Mouse (Mus musculus): ENCODE measurements around the gene Bckdk. TPM values are rescaled to one million over a fixed set of nuclear protein-coding genes. Genes with fewer than 3 reads are reported as not detected.

Gene Bckdk
- polyA plus RNA-seq, 1 experiment from 2014 or later = 120 TPM

DNA sequence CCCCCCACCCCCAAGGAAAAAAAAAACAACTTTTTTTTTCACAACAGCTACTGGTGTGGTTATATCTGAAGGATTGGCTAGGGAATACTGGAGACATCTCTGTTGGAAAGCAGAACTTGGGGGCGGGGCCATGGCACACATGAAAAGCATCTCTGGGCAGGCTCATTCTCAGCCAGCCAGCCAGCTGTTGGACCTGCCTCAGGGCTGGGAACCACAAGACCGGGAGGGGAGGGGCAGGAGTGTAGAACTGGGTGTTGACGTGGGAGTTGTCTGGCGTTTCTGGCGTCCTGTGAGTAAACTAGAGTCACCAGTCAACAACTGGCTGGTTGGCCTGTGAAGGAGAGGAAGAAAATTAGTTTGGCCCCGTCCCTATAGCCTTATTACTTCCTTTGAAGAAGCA is 17.9 kb upstream of the Bckdk start:
- no peaks in the 10 kb centered on the region for H3K4me1 ChIP-seq (replicated peaks; ENCODE audit: insufficient read depth, low read length)
- no peak overlapping the region for H3K27ac ChIP-seq
- H3K9me3 ChIP-seq (replicated peaks; ENCODE audit: low read length) = no peaks in the 10 kb centered on the region
- TF ChIP-seq CTCF (IDR thresholded peaks at IDR 0.05; ENCODE audit: low read depth) = no peak
- ATAC-seq (replicated peaks; ENCODE audit: low FRiP score, low read depth) (no peak), DNase-seq (ENCODE audit: low spot score) (peak; percentile 21)
- no peak overlapping the region for H3K9ac ChIP-seq (ENCODE audit: low read depth, low read length)
- H3K36me3 ChIP-seq (ENCODE audit: insufficient read depth, low read length) = peaks cover 62% of the 10 kb centered on the region
- H3K27me3 ChIP-seq (ENCODE audit: insufficient read depth, low read length) = no peaks in the 10 kb centered on the region
- H3K4me2 ChIP-seq (ENCODE audit: low read length) = no peak overlapping the region
- WGBS = 56% methylated on average over 6 of the region's 6 CpGs
- no peak overlapping the region for H3K4me3 ChIP-seq (replicated peaks; ENCODE audit: low read depth, low read length)

DNA sequence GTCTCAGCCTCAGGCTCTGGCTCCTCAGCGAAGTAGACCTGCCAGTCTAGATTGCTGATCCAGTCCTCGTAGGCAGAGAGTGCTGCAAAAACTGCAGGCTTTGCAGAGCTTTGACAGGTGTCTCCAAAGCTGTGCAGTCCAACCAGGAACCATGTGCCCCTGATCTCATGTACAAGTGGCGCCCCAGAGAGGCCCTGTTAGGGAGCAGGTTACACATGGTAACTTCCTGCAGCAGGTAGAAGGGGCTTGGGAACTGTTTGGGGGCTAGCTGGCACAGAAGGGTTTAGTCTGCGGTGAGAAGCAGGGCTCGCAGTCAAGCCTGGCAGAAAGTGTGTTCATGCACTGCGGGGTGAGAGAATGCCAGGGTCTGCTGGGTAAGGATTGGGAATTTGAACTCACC is 17.3 kb upstream of the Bckdk start:
- Histone ChIP-seq H3K4me2 (ENCODE audit: low read length) (no peak overlapping the region), H3K27me3 (ENCODE audit: insufficient read depth, low read length) (no peaks in the 10 kb centered on the region), H3K36me3 (ENCODE audit: insufficient read depth, low read length) (peaks cover 56% of the 10 kb centered on the region), H3K27ac (no peak overlapping the region; the same call in 1 of the 2 replicates), H3K4me1 (replicated peaks; ENCODE audit: insufficient read depth, low read length) (no peaks in the 10 kb centered on the region), H3K9ac (ENCODE audit: low read depth, low read length) (no peak overlapping the region), H3K4me3 (replicated peaks; ENCODE audit: low read depth, low read length) (no peak overlapping the region), H3K9me3 (replicated peaks; ENCODE audit: low read length) (no peaks in the 10 kb centered on the region)
- ATAC-seq (replicated peaks; ENCODE audit: low FRiP score, low read depth) (no peak), DNase-seq (ENCODE audit: low spot score) (no peak)
- TF ChIP-seq CTCF (IDR thresholded peaks at IDR 0.05; ENCODE audit: low read depth) = no peak
- WGBS = 89% methylated on average over 6 of the region's 6 CpGs

DNA sequence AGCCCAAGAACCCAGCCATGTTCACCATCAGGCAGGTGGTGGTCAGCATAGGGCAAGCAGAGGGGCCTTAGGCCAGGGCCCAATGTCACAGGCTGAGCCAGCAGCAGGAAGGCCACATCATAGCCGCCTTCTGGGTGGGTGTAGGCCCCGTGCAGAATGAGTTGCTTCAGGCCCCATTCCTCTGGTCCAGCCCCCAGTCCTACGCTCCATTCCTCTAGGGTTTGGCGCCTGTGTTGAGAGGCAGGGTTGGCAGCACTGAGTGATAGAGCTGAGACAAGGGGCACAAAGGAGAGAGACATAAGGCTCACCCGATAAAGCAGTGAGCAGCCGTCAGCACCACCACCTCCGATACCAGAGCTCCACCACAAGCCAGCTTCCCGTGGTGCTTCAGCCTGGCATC is 16.7 kb upstream of the Bckdk start:
- no peak overlapping the region for H3K4me2 ChIP-seq (ENCODE audit: low read length)
- peaks cover 49% of the 10 kb centered on the region for H3K36me3 ChIP-seq (ENCODE audit: insufficient read depth, low read length)
- ATAC-seq (replicated peaks; ENCODE audit: low FRiP score, low read depth) (no peak), DNase-seq (ENCODE audit: low spot score) (no peak)
- H3K4me1 ChIP-seq (replicated peaks; ENCODE audit: insufficient read depth, low read length) = no peaks in the 10 kb centered on the region
- no peaks in the 10 kb centered on the region for H3K9me3 ChIP-seq (replicated peaks; ENCODE audit: low read length)
- 87% methylated on average over 8 of the region's 8 CpGs for WGBS
- H3K27me3 ChIP-seq (ENCODE audit: insufficient read depth, low read length) = no peaks in the 10 kb centered on the region
- no peak overlapping the region for H3K4me3 ChIP-seq (replicated peaks; ENCODE audit: low read depth, low read length)
- no peak overlapping the region for H3K9ac ChIP-seq (ENCODE audit: low read depth, low read length)
- no peak overlapping the region for H3K27ac ChIP-seq
- TF ChIP-seq CTCF (IDR thresholded peaks at IDR 0.05; ENCODE audit: low read depth) = no peak

DNA sequence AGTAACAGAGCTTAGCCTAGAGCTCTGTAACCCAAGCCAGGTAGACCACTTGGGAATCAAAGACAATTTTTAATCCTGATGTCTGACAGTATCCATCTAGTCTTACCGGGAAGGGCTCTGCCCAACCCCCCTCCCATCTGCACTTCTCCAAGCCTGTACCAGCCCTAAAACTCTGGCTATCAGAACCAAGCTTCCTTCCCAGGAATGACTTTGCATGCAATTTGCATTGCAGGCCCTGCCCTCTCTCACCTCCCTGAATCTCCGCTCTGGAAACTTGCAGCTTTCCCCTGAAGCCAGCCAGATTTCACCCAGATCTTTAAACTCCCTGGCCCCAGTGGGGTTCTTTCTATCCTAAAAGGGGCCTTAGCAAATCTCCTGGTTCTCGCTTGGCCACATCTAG is 16.1 kb upstream of the Bckdk start:
- no peak for TF ChIP-seq CTCF (IDR thresholded peaks at IDR 0.05; ENCODE audit: low read depth)
- H3K36me3 ChIP-seq (ENCODE audit: insufficient read depth, low read length) = peaks cover 48% of the 10 kb centered on the region
- H3K9ac ChIP-seq (ENCODE audit: low read depth, low read length) = no peak overlapping the region
- DNase-seq (ENCODE audit: low spot score) = no peak
- H3K4me1 ChIP-seq (replicated peaks; ENCODE audit: insufficient read depth, low read length) = no peaks in the 10 kb centered on the region
- H3K27ac ChIP-seq = no peak overlapping the region
- no peaks in the 10 kb centered on the region for H3K9me3 ChIP-seq (replicated peaks; ENCODE audit: low read length)
- H3K27me3 ChIP-seq (ENCODE audit: insufficient read depth, low read length) = no peaks in the 10 kb centered on the region
- WGBS = 82% methylated on average over 3 of the region's 3 CpGs
- no peak overlapping the region for H3K4me3 ChIP-seq (replicated peaks; ENCODE audit: low read depth, low read length)
- ATAC-seq (replicated peaks; ENCODE audit: low FRiP score, low read depth) = no peak
- H3K4me2 ChIP-seq (ENCODE audit: low read length) = no peak overlapping the region

DNA sequence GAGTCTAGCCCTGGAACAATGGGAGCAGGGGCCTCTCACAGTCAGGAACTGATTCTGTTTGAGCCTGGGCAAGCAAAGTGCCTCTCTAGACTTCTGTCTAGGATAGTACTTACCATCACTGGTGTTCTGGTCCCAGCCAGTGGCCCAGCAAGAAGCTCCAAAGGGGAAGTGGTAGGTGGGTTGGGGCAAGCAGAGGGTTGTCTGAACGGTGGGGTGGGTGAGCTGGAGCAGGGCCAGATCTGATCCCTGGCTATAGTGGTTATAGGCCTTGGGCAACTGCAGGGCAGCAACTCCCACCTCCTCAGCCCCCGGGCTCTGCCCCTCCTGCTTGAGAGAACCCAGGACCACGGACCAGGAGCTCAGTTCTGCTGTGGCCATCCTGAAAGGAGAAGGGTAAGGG is 15.1 kb upstream of the Bckdk start:
- Histone ChIP-seq H3K4me2 (ENCODE audit: low read length) (no peak overlapping the region), H3K4me1 (replicated peaks; ENCODE audit: insufficient read depth, low read length) (no peaks in the 10 kb centered on the region), H3K27me3 (ENCODE audit: insufficient read depth, low read length) (no peaks in the 10 kb centered on the region), H3K9ac (ENCODE audit: low read depth, low read length) (no peak overlapping the region), H3K27ac (no peak overlapping the region), H3K4me3 (replicated peaks; ENCODE audit: low read depth, low read length) (no peak overlapping the region), H3K36me3 (ENCODE audit: insufficient read depth, low read length) (peaks cover 42% of the 10 kb centered on the region), H3K9me3 (replicated peaks; ENCODE audit: low read length) (no peaks in the 10 kb centered on the region)
- 44% methylated on average over 3 of the region's 3 CpGs for WGBS
- no peak for TF ChIP-seq CTCF (IDR thresholded peaks at IDR 0.05; ENCODE audit: low read depth)
- no peak for DNase-seq (ENCODE audit: low spot score)
- ATAC-seq (replicated peaks; ENCODE audit: low FRiP score, low read depth) = no peak

DNA sequence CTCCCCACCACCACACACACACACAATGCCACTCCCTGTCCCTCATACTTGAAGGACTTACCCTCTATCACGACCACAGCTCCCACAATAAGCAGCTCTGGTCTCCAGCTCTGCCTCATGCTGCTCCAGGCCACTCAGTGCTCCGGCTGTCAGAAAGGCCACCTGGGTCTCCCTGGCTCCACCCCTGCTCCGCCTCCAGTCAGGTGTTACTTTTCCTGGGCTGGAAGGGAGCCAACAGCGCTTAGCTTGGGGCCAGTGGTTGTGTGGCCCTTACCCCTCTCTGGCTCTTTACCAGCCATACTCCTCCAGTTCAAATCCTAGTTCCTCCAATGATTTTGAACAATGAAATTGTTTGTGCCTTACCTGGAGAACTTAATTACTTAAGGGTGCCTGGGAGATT is 13.1 kb upstream of the Bckdk start, which contains the start of gene Prss53:
Prss53 (minus strand) TSS at position 173 of the 400 bp plus-strand sequence.
- peaks cover 11% of the 10 kb centered on the region; the same call in 1 of the 2 replicates for H3K4me1 ChIP-seq (replicated peaks; ENCODE audit: insufficient read depth, low read length)
- no peaks in the 10 kb centered on the region for H3K27me3 ChIP-seq (ENCODE audit: insufficient read depth, low read length)
- WGBS = 31% methylated on average over 4 of the region's 4 CpGs
- H3K27ac ChIP-seq = 0 out of 2 replicates have a peak within 1 kb of the TSS, but pooled peaks have one; percentile 19
- peaks cover 26% of the 10 kb centered on the region for H3K36me3 ChIP-seq (ENCODE audit: insufficient read depth, low read length)
- no peak within 1 kb of the TSS for H3K4me2 ChIP-seq (ENCODE audit: low read length)
- no peak within 1 kb of the TSS for H3K4me3 ChIP-seq (replicated peaks; ENCODE audit: low read depth, low read length)
- H3K9me3 ChIP-seq (replicated peaks; ENCODE audit: low read length) = no peaks in the 10 kb centered on the region
- TF ChIP-seq CTCF (IDR thresholded peaks at IDR 0.05; ENCODE audit: low read depth) = no peak
- ATAC-seq (replicated peaks; ENCODE audit: low FRiP score, low read depth) = no peak
- peak; percentile 39 for DNase-seq (ENCODE audit: low spot score)
- H3K9ac ChIP-seq (ENCODE audit: low read depth, low read length) = no peak within 1 kb of the TSS

DNA sequence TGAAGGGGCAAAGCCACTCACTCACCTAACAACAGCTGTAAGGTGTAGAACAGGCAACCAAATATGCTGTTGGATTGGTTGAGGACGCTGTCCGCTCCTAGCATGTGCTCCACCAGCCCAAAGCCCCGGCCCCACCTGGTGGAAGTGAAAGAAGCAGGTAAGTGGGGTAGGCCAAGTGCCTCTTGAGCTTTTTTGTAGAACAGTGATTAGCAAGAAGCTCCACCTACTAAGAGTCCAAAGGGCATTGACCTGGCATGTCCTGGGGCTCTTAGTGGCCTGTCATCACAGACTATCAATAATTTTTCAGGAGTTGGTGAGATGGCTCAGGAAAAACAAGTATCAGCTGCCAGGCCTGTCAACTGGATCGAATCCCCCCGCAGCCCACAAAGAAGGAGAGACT is 9.4 kb upstream of the Bckdk start:
- ATAC-seq (replicated peaks; ENCODE audit: low FRiP score, low read depth) (no peak), DNase-seq (ENCODE audit: low spot score) (no peak)
- 55% methylated on average over 5 of the region's 5 CpGs for WGBS
- Histone ChIP-seq H3K4me2 (ENCODE audit: low read length) (peak overlapping the region; percentile 88), H3K36me3 (ENCODE audit: insufficient read depth, low read length) (peaks cover 11% of the 10 kb centered on the region), H3K27me3 (ENCODE audit: insufficient read depth, low read length) (no peaks in the 10 kb centered on the region), H3K4me3 (replicated peaks; ENCODE audit: low read depth, low read length) (peak overlapping the region; percentile 65; the same call in 1 of the 2 replicates), H3K9me3 (replicated peaks; ENCODE audit: low read length) (no peaks in the 10 kb centered on the region), H3K4me1 (replicated peaks; ENCODE audit: insufficient read depth, low read length) (peaks cover 11% of the 10 kb centered on the region; the same call in 1 of the 2 replicates), H3K27ac (no peak overlapping the region), H3K9ac (ENCODE audit: low read depth, low read length) (0 out of 2 replicates have a peak overlapping the region, but pooled peaks have one; percentile 65)
- TF ChIP-seq CTCF (IDR thresholded peaks at IDR 0.05; ENCODE audit: low read depth) = no peak
